Mouse (Mus musculus): ENCODE data around the gene Stmn1.

DNA sequence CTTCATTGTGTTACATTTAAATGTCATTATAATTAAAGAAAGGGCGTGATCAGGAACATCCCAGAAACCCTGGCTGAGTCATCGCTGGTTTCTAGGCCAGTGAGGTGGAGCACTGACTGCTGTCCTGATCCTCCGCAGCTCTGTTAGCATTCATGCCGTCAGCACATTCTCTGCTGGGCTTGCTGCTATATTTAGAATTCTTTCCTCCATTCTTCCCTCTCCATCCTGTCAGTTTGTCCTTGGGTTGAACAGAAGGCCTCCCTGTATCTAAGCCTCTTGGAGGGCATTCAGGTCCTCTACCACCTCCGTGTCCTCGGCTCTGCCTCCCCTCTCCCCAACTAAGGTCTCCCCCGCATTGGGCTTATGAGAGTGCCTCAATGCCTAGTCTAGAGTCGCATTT is 48.9 kb downstream of the Stmn1 start:
- TF ChIP-seq CTCF (IDR thresholded peaks at IDR 0.05; ENCODE audit: insufficient read depth, low read length) = no peak
- no peak for TF ChIP-seq POLR2A (IDR thresholded peaks at IDR 0.05; ENCODE audit: borderline replicate concordance, extremely low read depth, low read depth, low read length)
